Mouse (Mus musculus): Measurements from ENCODE around the gene Serpini1. TPM values are rescaled to one million over a fixed set of nuclear protein-coding genes. Genes with fewer than 3 reads are reported as not detected.

The Serpini1 gene
- polyA plus RNA-seq (2014; fragmentation: Nextera tagmentation; extraction: Ambion mirVana), result 5.8 and 6.1 TPM in 2 replicates

DNA sequence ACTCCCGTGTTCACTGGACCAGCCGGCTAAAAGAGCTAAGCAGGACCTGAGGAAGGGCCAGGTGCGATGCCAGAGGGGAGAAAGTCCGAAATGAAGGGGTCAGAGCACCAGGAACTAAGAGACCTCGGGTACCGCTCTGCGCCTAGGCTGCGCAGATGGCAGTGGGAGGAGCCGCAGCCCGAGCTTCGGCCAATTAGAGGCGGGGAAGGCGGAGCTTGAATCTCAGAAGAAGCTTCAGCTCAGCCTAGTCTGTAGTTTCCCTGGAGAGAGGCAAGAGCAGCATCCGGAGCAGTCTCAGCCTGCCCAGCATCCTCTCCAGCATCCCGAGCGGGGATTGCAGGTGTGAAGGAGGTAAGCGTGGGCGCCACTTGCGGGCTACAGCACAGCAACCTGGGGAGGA, at the start of gene Serpini1:
Serpini1 (plus strand) TSS at position 256 of the 400 bp plus-strand sequence.
- 0% methylated on average over 19 of the region's 19 CpGs for WGBS
- H3K27ac ChIP-seq (replicated peaks; ENCODE audit: low read depth, low read length), result no peak within 1 kb of the TSS
- H3K4me1 ChIP-seq (ENCODE audit: control insufficient read depth, insufficient read depth, low read length), result no peaks in the 10 kb centered on the region
- no peaks in the 10 kb centered on the region for H3K9me3 ChIP-seq (ENCODE audit: control insufficient read depth, low read length)
- peak within 1 kb of the TSS; percentile 88 for H3K9ac ChIP-seq (ENCODE audit: low read length)
- peak; percentile 85 for DNase-seq (ENCODE audit: low spot score)
- peak; percentile 95 for ATAC-seq (ENCODE audit: insufficient number of reproducible peaks, low FRiP score, low TSS enrichment, low read depth)
- peak within 1 kb of the TSS; percentile 93 for H3K4me3 ChIP-seq (ENCODE audit: low read depth, low read length)
- H3K36me3 ChIP-seq (ENCODE audit: control insufficient read depth, insufficient read depth, low read length), result no peaks in the 10 kb centered on the region
- H3K27me3 ChIP-seq (ENCODE audit: control insufficient read depth, insufficient read depth, low read length), result no peaks in the 10 kb centered on the region
- peak within 1 kb of the TSS; percentile 80 for H3K4me2 ChIP-seq (ENCODE audit: low read depth, severe bottlenecking)

DNA sequence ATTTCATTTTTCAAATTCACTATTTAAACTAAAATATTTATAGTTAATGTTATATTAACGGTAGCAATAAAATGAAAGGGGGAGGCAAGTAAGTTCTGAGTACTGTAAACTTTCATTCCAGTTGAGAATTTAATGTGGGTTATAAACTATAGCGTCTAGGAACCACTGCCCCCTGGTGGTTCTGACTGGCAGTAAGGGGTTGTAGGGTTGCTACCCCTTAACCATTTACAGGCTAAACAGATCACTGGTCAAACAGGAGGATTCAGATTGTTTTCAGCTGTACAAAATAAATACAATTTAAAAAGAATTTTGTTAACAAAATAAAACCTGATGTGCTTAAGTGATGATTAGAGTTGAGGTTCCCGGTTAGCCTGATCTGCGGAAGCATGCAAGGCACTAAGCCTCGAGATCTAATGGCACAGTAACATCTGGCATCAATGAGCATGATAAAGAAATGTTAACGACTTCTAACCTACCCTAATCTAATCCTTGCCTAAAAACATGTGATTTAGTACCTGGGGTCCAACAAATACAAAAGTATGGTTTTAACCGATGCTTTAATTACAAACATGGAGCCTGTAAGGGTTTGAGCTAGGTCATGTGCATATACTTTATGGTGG, 39.6 kb upstream of the Serpini1 start:
- Histone ChIP-seq H3K9me3 (ENCODE audit: control insufficient read depth, low read length) (no peaks in the 10 kb centered on the region), H3K27ac (replicated peaks; ENCODE audit: low read depth, low read length) (no peak overlapping the region), H3K36me3 (ENCODE audit: control insufficient read depth, insufficient read depth, low read length) (peaks cover 5% of the 10 kb centered on the region; the same call in 1 of the 2 replicates), H3K27me3 (ENCODE audit: control insufficient read depth, insufficient read depth, low read length) (no peaks in the 10 kb centered on the region), H3K4me1 (ENCODE audit: control insufficient read depth, insufficient read depth, low read length) (no peaks in the 10 kb centered on the region), H3K4me3 (ENCODE audit: low read depth, low read length) (no peak overlapping the region), H3K4me2 (ENCODE audit: low read depth, severe bottlenecking) (no peak overlapping the region), H3K9ac (ENCODE audit: low read length) (no peak overlapping the region)
- WGBS, result 34% methylated on average over 7 of the region's 7 CpGs
- DNase-seq (ENCODE audit: low spot score), result peak; percentile 66
- ATAC-seq (ENCODE audit: insufficient number of reproducible peaks, low FRiP score, low TSS enrichment, low read depth), result peak; percentile 67; the same call in 1 of the 2 replicates

DNA sequence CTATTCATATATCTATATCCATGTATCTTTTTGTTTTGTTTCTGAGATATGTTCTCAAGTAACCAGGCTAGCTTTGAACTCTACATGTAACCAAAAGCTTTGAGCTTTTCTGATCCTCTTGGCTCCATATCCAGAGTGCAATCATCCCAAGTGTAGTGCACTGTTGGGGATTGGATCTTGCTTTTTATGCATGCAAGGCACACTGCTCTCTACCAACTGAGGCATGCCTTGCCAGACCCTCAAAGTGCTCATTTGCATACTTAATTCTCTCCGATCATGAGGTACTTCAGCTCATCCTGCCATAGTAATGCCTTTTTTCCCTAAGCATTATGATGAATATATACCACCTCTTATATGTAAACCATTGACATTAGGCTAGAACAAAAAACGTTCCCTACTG, 36.0 kb upstream of the Serpini1 start:
- 87% methylated on average over 2 of the region's 2 CpGs for WGBS
- no peaks in the 10 kb centered on the region for H3K9me3 ChIP-seq (ENCODE audit: control insufficient read depth, low read length)
- H3K27me3 ChIP-seq (ENCODE audit: control insufficient read depth, insufficient read depth, low read length), result no peaks in the 10 kb centered on the region
- H3K4me2 ChIP-seq (ENCODE audit: low read depth, severe bottlenecking), result no peak overlapping the region
- H3K27ac ChIP-seq (replicated peaks; ENCODE audit: low read depth, low read length), result no peak overlapping the region
- H3K9ac ChIP-seq (ENCODE audit: low read length), result no peak overlapping the region
- H3K4me1 ChIP-seq (ENCODE audit: control insufficient read depth, insufficient read depth, low read length), result no peaks in the 10 kb centered on the region
- H3K4me3 ChIP-seq (ENCODE audit: low read depth, low read length), result no peak overlapping the region
- H3K36me3 ChIP-seq (ENCODE audit: control insufficient read depth, insufficient read depth, low read length), result peaks cover 2% of the 10 kb centered on the region; the same call in 1 of the 2 replicates
- ATAC-seq (ENCODE audit: insufficient number of reproducible peaks, low FRiP score, low TSS enrichment, low read depth), result no peak
- DNase-seq (ENCODE audit: low spot score), result no peak

DNA sequence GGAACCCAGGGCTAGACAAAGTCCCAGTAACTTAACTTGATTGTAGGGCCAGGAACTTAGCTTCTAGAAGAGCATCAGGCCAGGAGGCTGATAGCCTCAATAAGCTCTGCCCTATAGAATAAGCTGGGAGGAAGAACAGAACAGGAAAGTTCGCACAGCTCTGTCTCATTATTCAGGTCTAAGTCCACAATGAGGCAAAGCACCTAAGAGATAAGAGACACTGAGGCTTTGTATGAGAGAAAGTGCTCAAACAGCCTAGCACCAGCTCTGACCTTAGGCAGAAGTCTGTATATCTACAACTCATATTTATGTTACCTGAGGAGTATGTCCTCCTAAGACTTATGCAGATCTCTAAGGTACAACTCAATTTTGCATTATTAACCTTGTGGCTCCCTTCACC, 34.8 kb upstream of the Serpini1 start:
- H3K4me2 ChIP-seq (ENCODE audit: low read depth, severe bottlenecking), result no peak overlapping the region
- H3K27me3 ChIP-seq (ENCODE audit: control insufficient read depth, insufficient read depth, low read length), result no peaks in the 10 kb centered on the region
- H3K4me3 ChIP-seq (ENCODE audit: low read depth, low read length), result no peak overlapping the region
- H3K9ac ChIP-seq (ENCODE audit: low read length), result no peak overlapping the region
- no peak overlapping the region for H3K27ac ChIP-seq (replicated peaks; ENCODE audit: low read depth, low read length)
- H3K4me1 ChIP-seq (ENCODE audit: control insufficient read depth, insufficient read depth, low read length), result no peaks in the 10 kb centered on the region
- DNase-seq (ENCODE audit: low spot score) (no peak), ATAC-seq (ENCODE audit: insufficient number of reproducible peaks, low FRiP score, low TSS enrichment, low read depth) (no peak)
- peaks cover 2% of the 10 kb centered on the region; the same call in 1 of the 2 replicates for H3K36me3 ChIP-seq (ENCODE audit: control insufficient read depth, insufficient read depth, low read length)
- H3K9me3 ChIP-seq (ENCODE audit: control insufficient read depth, low read length), result no peaks in the 10 kb centered on the region
- 80% methylated on average over 1 of the region's 1 CpGs for WGBS

DNA sequence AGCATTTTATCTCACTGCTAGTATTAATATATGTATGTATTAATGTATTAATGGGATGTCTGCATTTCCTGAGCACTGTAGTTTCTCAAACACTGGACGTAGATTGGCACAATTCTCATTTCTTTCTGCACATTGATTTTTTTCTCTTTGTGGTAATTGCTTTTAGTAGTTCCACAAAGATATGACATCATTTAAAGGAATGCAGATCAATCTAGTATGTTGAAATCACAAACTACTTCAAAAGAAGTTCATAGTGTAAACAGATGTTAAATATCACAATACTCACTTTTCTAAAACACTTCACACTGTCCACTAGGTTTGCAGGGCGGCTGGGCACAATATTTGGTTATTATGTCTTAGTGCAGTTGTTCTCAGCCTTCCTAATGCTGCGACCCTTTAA, 26.3 kb upstream of the Serpini1 start:
- no peaks in the 10 kb centered on the region for H3K4me1 ChIP-seq (ENCODE audit: control insufficient read depth, insufficient read depth, low read length)
- no peak overlapping the region for H3K4me3 ChIP-seq (ENCODE audit: low read depth, low read length)
- H3K36me3 ChIP-seq (ENCODE audit: control insufficient read depth, insufficient read depth, low read length), result peaks cover 2% of the 10 kb centered on the region; the same call in 1 of the 2 replicates
- H3K9me3 ChIP-seq (ENCODE audit: control insufficient read depth, low read length), result no peaks in the 10 kb centered on the region
- H3K4me2 ChIP-seq (ENCODE audit: low read depth, severe bottlenecking), result no peak overlapping the region
- no peak overlapping the region for H3K9ac ChIP-seq (ENCODE audit: low read length)
- ATAC-seq (ENCODE audit: insufficient number of reproducible peaks, low FRiP score, low TSS enrichment, low read depth) (no peak), DNase-seq (ENCODE audit: low spot score) (no peak)
- H3K27ac ChIP-seq (replicated peaks; ENCODE audit: low read depth, low read length), result no peak overlapping the region
- no peaks in the 10 kb centered on the region for H3K27me3 ChIP-seq (ENCODE audit: control insufficient read depth, insufficient read depth, low read length)
- WGBS, result 89% methylated on average over 3 of the region's 3 CpGs

DNA sequence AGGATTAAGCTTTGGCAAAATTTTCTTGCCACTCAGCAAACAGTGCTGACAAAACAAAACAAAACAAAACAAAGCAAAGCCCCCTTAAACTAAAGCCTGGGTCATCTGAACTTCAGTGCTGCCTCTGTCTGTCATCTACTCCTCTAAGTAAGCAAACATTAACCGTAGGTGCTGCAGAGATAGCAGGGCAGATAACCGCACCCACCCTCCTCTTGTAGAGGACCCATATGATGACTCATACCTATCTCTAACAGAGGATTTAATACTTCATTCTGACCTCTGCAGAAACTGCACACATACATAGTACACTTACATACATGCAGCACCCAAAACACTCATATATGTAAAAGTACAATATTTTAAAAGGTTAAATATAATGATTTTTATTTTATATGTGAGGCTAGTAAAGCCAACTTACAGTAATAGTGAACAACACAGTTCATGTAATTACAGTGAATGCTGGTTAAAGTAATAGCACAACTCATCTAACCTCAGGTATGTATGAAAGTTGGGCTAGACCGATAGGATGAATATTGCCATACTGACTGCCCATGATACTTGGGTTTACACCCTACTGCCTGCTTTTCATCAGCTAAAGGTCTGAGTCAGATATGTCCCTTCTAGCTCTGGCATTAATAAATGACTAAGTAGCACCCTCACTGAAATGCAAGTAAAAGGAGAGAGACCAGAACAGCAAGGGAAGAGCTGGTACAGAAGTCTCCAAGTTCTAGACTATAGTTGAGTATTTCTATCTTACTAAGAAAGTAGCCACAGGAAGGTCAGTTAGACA, 23.1 kb upstream of the Serpini1 start:
- H3K27ac ChIP-seq (replicated peaks; ENCODE audit: low read depth, low read length), result no peak overlapping the region
- H3K4me2 ChIP-seq (ENCODE audit: low read depth, severe bottlenecking), result no peak overlapping the region
- 82% methylated on average over 3 of the region's 3 CpGs for WGBS
- H3K4me1 ChIP-seq (ENCODE audit: control insufficient read depth, insufficient read depth, low read length), result no peaks in the 10 kb centered on the region
- no peaks in the 10 kb centered on the region for H3K9me3 ChIP-seq (ENCODE audit: control insufficient read depth, low read length)
- no peak overlapping the region for H3K9ac ChIP-seq (ENCODE audit: low read length)
- no peaks in the 10 kb centered on the region for H3K36me3 ChIP-seq (ENCODE audit: control insufficient read depth, insufficient read depth, low read length)
- no peak for ATAC-seq (ENCODE audit: insufficient number of reproducible peaks, low FRiP score, low TSS enrichment, low read depth)
- no peak for DNase-seq (ENCODE audit: low spot score)
- no peaks in the 10 kb centered on the region for H3K27me3 ChIP-seq (ENCODE audit: control insufficient read depth, insufficient read depth, low read length)
- no peak overlapping the region for H3K4me3 ChIP-seq (ENCODE audit: low read depth, low read length)

DNA sequence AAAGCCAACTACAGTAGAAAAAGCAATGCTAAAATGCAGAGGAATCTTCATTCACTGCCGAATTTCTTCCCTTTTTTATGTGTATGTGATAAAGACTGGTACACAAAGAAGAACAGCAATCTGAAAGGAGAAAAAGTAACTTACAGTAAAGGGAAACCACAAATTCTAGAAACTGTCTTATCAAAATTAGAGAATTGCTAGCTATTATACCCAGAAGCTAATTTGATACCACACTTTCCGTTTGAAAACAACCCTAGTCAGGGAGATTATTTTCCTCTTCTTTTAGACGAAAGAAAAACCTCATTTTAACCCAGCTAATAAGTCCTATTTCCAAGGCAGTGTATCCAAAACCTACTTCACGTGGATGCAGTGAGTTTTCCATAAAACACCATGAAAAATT, 16.1 kb upstream of the Serpini1 start:
- Histone ChIP-seq H3K27ac (replicated peaks; ENCODE audit: low read depth, low read length) (no peak overlapping the region), H3K4me3 (ENCODE audit: low read depth, low read length) (no peak overlapping the region), H3K4me2 (ENCODE audit: low read depth, severe bottlenecking) (no peak overlapping the region), H3K9me3 (ENCODE audit: control insufficient read depth, low read length) (no peaks in the 10 kb centered on the region), H3K36me3 (ENCODE audit: control insufficient read depth, insufficient read depth, low read length) (no peaks in the 10 kb centered on the region), H3K27me3 (ENCODE audit: control insufficient read depth, insufficient read depth, low read length) (no peaks in the 10 kb centered on the region), H3K4me1 (ENCODE audit: control insufficient read depth, insufficient read depth, low read length) (no peaks in the 10 kb centered on the region), H3K9ac (ENCODE audit: low read length) (no peak overlapping the region)
- WGBS, result 93% methylated on average over 4 of the region's 4 CpGs
- ATAC-seq (ENCODE audit: insufficient number of reproducible peaks, low FRiP score, low TSS enrichment, low read depth), result no peak
- no peak for DNase-seq (ENCODE audit: low spot score)

DNA sequence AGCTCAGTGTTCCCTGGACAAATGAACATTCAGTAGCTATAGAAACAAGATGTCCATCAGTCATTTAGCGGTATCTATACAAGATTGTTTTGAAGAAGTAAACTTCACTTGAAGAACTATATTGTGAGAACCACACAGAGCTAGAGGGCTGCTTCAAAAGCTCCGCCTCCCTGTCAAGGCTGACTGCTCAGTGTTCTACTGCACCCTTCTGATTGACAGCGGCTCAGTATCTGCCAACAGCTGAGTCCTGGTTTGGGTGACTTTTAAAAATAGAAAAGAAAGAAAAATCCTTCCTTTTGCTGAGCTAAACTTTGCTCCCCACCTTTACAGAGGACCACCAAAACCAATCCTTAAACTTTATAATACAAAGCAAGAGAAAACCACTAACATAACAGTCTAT, 14.5 kb upstream of the Serpini1 start:
- DNase-seq (ENCODE audit: low spot score) (no peak), ATAC-seq (ENCODE audit: insufficient number of reproducible peaks, low FRiP score, low TSS enrichment, low read depth) (no peak)
- H3K4me2 ChIP-seq (ENCODE audit: low read depth, severe bottlenecking), result no peak overlapping the region
- H3K27me3 ChIP-seq (ENCODE audit: control insufficient read depth, insufficient read depth, low read length), result no peaks in the 10 kb centered on the region
- 89% methylated on average over 3 of the region's 3 CpGs for whole genome bisulfite sequencing
- no peaks in the 10 kb centered on the region for H3K36me3 ChIP-seq (ENCODE audit: control insufficient read depth, insufficient read depth, low read length)
- H3K9me3 ChIP-seq (ENCODE audit: control insufficient read depth, low read length), result no peaks in the 10 kb centered on the region
- H3K4me3 ChIP-seq (ENCODE audit: low read depth, low read length), result no peak overlapping the region
- H3K27ac ChIP-seq (replicated peaks; ENCODE audit: low read depth, low read length), result no peak overlapping the region
- no peak overlapping the region for H3K9ac ChIP-seq (ENCODE audit: low read length)
- no peaks in the 10 kb centered on the region for H3K4me1 ChIP-seq (ENCODE audit: control insufficient read depth, insufficient read depth, low read length)

All from limb, embryonic 11.5 days (tissue).